Mouse (Mus musculus): ENCODE measurements at regions not wholly inside any gene's neighbourhood (a gene's known extent, or its start where the extent isn't known, plus 50 kb on each side); places are given as distances from the start of the nearest gene placed in this dataset.

DNA sequence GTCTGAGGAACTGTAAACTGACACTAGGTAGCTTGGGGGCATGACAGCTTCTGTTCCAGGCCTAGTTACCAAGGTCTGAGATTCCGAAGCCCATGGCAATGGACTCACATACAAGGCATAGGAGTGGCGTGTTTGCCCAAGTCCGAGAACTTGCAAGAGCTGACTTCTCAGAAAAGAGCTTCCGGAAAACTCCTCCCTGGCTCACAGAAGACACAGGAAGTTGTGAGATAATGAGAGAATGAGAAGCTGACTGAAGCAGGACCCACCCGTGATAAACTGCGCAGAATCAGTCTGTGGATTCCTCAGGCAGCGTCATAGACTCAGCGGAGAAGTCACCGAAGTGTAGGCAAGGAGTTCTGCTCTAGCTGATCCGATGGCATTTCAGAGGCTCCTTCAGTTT is 447.4 kb downstream of the Prr30 start:
- no peak for TF ChIP-seq CTCF (IDR thresholded peaks at IDR 0.05; ENCODE audit: low read depth, low read length)
- no peak for TF ChIP-seq TAL1 (conservative IDR thresholded peaks at IDR 0.05; ENCODE audit: low read depth, low read length)
- TF ChIP-seq GATA2 (IDR thresholded peaks at IDR 0.05; ENCODE audit: borderline replicate concordance, low read depth, low read length) = no peak
- TF ChIP-seq POLR2AphosphoS5 (IDR thresholded peaks at IDR 0.05; ENCODE audit: insufficient replicate concordance, low read depth, low read length) = no peak
